Mouse (Mus musculus) thymus, postnatal 10 days (tissue): ENCODE measurements around the gene Sufu.
A peak's percentile ranks its signal among the peaks of the same experiment; 100 is the strongest.

Experiments used
- DNase-seq, 2 experiments: peaks; one replicate each; pipeline ENCODE4 v3.0.0; 2021; ENCODE audit warnings: low spot score in 2 of 2

Gene Sufu

DNA sequence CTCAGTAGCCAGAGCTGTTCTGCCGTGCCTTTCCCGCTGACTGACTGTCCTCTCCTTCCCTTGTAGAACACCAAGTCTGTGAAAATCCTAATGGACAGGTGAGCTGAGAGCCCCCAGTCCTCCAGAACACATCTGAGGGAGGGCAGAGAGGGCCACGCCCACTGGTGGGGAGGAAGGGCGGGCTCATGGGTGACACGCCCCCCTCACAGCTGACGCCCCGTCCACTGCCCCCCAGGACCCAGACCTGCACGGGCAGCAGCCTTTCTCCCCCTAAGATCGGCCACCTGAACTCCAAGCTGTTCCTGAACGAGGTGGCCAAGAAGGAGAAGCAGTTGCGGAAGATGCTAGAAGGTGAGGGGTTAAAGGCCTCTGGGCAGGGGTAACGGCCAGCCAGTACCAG is 117.7 kb downstream of the Sufu start:
- DNase-seq, result no peak

DNA sequence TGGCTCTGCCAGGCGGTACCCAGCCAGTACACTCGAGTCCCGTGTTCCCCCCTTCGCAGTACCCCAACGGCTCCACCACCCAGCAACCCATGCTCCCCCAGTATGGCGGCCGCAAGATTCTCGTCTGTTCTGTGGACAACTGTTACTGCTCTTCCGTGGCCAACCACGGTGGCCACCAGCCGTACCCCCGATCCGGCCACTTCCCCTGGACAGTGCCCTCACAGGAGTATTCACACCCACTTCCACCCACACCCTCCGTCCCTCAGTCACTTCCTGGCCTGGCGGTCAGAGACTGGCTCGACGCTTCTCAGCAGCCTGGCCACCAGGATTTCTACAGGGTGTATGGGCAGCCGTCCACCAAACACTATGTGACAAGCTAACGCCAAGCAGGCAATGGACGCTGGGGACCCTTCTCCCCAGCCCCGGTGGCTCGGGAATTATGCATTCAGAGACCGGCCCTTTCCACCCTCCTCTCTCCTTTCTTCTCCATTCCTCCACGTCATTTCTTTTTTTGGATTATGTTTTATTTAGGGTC is 118.7 kb downstream of the Sufu start:
- no peak for DNase-seq

- peak; percentile 52 to 64 for DNase-seq
These were observed 120.2 kb downstream of the Sufu start for GRCm38 (mm10) chr19:46516667-46517528.

DNA sequence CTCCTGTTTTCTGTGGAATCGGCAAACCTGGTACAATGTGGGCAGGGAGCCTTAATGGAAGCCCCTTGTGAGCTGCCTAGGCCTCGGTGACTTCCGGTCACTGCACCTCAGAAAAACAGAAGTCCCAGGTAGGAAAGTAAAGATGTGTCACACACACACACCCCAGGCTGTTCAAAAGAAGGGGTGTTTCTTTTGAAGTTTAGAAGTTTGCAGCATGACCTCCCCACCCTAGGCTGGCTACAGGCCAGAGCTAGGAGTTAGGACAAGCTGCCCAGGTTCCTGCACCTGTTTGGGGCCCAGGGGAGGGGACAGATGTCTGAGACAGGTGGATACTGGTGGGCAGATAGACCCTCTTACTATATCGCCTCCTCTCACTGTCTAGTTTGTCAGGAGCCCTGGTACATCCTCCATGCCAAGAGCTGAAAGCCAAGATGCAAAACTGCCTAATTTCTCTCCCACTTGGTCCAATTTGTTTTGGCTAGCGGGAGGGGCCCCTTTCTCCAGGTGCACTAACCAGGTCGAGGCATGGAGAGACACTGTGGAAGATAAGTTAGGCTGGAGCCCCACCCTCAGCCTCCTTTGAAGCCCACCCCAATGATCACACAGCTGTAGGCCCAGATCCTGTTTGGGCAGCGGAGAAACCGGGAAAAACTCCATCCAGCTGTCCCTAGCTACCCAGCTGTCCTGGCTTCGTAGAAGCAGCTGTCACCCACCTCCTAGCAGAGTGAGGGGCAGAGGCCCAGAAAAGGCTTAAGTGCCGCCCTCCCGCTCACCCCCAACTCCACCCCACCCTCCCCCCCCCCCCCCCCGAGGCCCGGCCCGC is 121.0 kb downstream of the Sufu start:
- DNase-seq, result no peak

DNA sequence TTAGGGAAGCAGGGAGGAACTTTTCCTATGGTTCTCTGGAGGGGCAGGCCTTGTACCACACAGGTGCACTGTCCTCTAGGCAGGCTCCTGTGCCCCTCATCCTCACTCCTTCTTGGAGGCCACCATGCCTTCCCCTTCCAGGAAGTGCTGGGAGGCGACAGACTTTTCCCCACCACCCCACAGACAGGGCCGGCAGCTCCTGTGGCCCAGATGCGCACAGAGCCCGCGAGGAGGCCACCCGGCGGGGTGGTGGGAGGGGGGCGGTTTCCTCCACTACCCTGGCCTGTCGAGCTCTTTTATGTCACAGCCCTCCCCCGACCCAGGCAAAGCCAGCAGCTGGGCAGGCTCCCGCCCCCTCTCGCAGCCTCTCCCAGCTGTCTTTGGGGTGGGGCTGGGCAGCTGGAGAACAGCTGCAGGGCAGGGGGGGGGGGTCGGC is 121.7 kb downstream of the Sufu start:
- DNase-seq, result peak; percentile 80 to 86

DNA sequence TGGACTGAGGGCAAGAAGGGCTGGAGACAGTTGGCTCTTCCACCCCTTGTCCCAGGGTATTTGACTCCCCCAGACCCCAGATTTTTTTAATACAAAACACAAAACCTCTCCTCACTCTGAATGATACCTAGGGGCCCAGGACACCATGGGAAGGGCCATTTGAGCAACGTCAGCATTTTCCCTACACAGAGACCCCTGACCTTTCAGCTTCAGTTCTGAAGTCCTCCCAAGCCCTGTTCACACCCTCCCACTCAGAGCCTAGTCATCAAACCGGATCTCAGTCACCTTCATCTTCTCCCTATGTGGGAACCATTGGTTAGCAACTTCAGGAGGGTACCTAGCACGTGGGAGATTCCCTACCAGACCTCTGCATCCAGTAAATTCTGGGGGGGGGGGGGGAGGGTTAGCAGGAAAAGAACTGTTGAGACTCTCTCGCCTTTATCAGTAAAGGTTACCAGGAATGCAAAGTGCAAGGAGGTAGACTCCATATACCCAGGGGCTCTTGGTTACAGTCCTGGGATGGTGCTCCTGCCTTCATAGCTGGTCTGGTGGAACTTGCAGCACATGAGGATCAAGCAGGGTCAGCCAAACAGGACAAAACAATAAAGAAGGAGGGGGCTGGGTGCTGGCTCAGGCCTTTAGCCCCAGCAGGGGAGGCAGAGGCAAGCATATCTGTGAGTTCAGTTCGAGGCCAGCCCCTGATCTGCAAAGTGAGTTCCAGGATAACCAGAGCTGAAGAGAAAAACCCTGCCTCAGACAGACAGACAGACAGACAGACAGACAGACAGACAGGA is 122.3 kb downstream of the Sufu start:
- no peak for DNase-seq

- DNase-seq, result no peak
These were observed 125.0 kb downstream of the Sufu start for GRCm38 (mm10) chr19:46521698-46522097.

GRCm38 (mm10) chr19:46522433-46523044 is 125.8 kb downstream of the Sufu start:
- DNase-seq, result no peak

DNA sequence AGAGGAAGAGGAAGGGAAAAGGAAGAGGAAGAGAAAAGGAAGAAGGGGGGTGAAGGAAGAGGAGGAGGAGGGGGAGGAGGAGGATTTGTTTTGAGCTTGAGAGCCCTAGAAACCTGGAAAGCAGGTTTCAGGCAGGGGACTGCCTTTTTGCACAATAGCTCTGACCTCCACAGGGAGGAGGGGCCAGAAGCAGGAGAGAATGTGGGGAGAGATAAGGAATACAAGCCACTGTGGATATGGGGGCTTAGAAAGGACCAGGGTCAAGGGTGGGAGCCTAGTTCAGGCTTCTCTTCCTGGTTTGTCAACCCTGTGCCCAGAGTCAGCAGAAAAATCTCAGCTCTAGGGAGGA is 126.4 kb downstream of the Sufu start:
- DNase-seq, result no peak

DNA sequence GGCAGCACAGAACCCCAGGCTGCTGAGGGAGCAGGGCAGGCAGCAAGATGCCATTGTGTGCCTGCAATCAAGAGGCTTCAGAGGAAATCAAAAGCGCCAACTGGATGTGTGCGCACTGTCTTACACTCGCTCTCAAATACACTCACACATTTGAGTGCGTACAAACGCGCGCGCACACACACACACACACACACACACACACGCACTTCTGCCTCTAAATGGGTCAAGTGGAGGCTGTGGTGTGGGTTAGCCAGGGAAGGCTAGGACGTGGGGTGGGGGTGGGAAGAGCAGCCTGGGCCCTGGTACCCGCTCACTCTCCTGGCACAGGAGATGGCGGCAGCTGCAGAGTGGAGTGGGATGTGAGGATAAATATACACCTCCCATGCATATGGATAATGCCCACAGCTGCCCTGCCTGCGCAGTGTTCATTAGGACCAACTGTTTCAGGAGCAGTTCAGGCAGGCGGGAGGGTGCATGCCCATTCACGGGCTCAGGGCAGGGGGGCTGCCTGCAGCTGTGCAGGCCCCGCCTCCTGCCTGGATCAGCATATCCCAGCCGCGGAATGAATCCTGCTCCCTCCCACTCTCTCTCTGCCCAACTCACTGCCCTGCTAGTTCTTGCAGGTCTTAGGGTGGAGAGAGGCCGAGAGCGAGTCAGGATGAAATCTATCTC is 126.9 kb downstream of the Sufu start:
- DNase-seq, result no peak

- DNase-seq, result no peak
These were observed 127.5 kb downstream of the Sufu start for GRCm38 (mm10) chr19:46524152-46524544.

GRCm38 (mm10) chr19:46524601-46525321 is 128.1 kb downstream of the Sufu start:
- DNase-seq, result no peak

- DNase-seq, result no peak
These were observed 129.3 kb downstream of the Sufu start for GRCm38 (mm10) chr19:46525691-46526631.

DNA sequence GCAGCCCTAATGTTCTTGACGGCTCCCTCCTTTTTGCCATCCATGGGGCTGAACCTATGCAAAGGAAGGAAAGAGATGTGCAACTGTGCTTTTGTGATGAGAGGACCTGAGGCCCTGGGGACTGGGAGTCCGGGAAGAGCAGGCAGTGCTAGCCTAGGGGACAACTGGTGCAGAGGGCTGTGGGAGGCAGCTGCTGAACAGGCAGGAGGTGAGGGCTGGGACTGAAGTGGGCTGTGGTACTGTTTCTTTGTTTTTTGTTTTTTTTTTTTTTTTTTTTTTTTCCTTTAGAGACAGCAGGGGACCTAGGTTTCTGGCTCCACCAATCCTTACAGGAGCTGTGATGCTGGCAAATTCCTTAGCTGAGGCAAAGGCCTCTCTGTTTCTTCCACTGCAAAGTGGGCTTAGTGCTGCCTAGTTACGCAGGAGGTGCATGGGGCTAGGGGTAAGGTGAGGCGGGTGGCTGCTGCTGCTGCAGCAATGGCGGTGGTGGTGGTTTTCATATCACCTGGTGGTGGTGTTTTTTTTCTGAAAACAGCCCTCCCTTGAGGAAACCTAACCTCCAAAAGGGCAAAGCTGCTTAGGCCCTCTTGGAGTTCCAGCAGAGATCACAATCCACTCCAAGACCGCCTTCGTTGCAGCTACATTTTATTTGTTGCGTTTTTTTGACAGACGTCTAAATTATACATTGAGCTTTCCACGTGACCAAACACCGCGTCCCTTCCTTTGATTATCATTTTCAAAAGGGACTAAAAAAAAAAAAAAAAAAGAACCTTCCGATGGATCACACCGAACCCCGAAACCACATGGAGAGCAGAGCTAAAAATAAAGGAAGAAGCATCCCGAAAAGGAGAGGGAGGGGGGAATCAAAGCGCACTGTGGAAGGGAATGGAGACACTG is 131.2 kb downstream of the Sufu start:
- peak in 1 of 2 experiments; percentile 49 for DNase-seq

DNA sequence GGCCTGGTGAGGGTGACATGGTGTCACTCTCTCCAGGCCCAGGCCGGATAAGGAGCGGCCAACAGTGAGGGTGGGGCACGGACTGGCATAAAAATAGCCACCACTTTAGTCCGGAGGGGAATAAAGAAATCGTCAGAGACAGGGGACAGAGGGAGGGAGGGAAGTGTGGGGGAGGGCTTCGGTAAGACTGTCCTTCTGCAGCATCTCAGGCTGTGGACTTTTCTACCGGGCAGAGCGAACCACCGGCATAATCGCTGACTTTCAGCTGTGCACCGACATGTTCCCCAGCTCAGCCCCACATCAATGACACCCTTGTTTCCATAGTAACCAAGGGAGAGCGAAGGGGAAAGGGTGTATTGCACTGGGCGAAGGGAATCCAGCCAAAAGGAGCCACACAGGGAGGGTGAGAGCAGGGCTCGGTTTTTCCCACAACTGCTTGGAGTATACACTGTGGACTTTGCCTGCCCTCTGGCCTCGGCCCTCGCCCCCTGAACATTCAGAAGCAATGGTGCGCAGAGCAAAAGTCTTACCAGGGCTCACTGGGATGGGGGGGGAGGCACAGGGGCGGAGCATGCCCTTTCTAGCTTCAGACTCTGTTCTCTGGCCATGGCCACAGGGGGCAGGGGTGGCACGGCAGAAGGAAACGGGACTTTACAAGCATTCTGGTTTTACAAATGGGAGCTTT is 132.0 kb downstream of the Sufu start:
- peak; percentile 66 to 70 for DNase-seq

DNA sequence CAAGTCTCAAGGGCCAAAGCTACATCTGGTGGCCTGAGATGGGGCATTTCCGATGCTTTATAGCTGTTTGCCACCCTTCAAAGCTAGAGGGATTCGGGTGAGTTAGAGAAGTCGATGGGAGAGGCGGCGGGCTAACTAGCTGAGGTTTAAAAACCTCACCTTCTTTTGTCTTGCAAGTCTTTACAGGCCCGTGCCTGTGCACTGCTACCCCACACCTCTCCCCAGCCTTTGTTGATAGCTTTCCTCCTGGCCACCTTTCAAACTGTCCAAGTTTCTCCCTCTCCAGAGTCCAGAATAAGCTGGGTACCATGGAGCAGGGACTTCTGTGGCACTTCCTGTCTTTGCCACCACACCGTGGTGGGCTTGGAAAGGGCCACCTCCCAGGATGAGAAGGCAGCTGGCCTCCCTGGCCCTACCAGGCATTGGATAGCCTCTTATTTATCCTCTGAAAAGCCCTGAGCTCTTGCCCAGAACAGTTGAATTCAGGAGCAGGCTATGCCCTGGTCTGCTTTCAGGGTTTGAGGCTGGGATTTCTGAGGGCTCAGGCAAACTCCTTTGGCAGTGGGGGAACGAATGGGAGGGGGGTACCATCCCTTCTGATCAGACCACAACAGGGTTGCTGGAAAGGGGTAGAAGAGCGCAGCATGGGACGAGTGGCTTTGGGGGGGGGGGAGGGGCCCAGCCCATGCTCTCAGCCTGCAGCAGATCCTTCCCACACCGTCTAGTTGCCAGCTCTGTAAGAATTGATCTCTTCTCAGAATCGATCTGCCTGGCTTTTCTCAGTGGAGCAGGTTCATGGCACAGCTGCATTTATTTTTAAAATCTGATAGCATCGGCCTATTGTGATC is 133.1 kb downstream of the Sufu start:
- DNase-seq, result no peak
